Mouse (Mus musculus): ENCODE measurements around the gene Usp40. TPM values are rescaled to one million over a fixed set of nuclear protein-coding genes. Genes with fewer than 3 reads are reported as not detected.

The Usp40 gene
- polyA plus RNA-seq, 1 experiment from 2014 or later = 36.8 TPM

DNA sequence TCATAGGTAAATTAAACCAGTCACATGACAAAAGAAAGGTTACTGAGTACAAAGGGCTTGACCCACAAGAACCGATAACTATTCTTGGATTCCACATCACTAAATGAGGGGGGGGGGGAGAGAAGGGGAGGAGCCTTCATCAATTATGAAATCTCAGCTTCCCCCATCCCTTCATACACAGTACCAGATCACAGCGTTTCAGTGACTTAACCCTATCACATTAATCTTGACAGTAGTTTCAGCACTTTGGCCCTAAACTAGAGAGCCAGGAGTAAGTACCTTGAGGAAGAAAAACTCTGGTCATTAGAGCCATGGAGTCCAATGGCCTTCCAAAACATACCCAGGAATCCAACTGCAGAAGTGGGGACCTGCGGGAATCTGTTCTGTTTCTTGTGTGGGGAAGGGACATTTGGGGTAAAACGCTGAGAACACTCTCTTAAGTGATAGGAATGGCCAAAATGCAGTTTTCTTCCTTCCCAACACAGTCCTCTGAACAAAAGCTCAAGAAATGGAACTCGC lies 600 bp downstream of the Usp40 start:
- WGBS = 2% methylated on average over 5 of the region's 5 CpGs
- H3K4me2 ChIP-seq (replicated peaks) = peak overlapping the region; percentile 65
- no peaks in the 10 kb centered on the region for H3K27me3 ChIP-seq
- H3K9ac ChIP-seq (replicated peaks) = peak overlapping the region; percentile 84
- peak overlapping the region; percentile 93 for H3K27ac ChIP-seq (replicated peaks)
- peaks cover 16% of the 10 kb centered on the region; the same call in 1 of the 2 replicates for H3K36me3 ChIP-seq
- H3K9me3 ChIP-seq = no peaks in the 10 kb centered on the region
- H3K4me3 ChIP-seq = peak overlapping the region; percentile 78
- ATAC-seq (ENCODE audit: low FRiP score, low read depth) = peak; percentile 55
- H3K4me1 ChIP-seq = peaks cover 16% of the 10 kb centered on the region

DNA sequence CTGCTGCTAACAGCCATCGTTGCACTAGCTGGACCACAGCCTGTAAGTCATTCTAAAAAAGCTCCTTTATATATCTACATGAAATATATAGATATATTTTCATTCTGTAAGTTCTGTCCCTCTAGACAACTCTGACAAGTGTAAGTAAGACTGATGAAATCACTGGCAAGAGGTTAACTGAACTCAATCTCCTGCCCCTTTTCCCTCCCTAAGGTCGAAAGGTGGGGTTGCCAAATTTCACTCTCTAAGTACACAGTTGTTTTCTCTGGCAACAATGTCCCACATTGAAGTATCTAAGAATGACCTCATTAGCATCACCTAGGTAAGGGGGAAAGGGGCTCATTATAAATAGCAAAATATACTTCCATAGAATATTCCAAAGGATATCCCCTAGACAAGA lies 15.6 kb downstream of the Usp40 start:
- 88% methylated on average over 2 of the region's 2 CpGs for WGBS
- Histone ChIP-seq H3K4me2 (replicated peaks) (no peak overlapping the region), H3K36me3 (peaks cover 75% of the 10 kb centered on the region), H3K9ac (replicated peaks) (no peak overlapping the region), H3K4me3 (no peak overlapping the region), H3K9me3 (no peaks in the 10 kb centered on the region), H3K4me1 (no peaks in the 10 kb centered on the region), H3K27me3 (no peaks in the 10 kb centered on the region), H3K27ac (replicated peaks) (no peak overlapping the region)
- no peak for ATAC-seq (ENCODE audit: low FRiP score, low read depth)

DNA sequence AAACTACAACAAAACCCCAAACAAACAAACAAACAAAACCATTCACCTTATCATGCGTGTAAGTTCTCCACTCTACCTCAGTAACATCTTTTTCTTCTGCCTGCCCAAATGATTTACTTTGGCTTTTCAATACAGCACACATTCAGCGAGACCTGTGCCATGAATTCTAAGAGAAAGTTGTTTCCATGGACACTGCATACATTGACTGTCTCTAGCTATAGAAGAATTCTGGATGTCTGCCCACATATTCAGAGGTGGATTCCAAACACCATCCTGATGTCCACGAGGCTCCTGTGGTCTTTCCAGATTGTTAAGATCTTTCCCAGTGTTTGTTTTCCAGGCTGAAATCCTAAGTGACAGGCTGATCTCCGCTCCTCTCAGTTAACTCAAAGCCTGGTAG lies 26.1 kb downstream of the Usp40 start:
- ATAC-seq (ENCODE audit: low FRiP score, low read depth) = no peak
- Histone ChIP-seq H3K27me3 (no peaks in the 10 kb centered on the region), H3K4me1 (no peaks in the 10 kb centered on the region), H3K9me3 (no peaks in the 10 kb centered on the region), H3K27ac (replicated peaks) (no peak overlapping the region), H3K36me3 (peaks cover 70% of the 10 kb centered on the region), H3K4me2 (replicated peaks) (no peak overlapping the region), H3K4me3 (no peak overlapping the region), H3K9ac (replicated peaks) (no peak overlapping the region)
- 86% methylated on average over 4 of the region's 4 CpGs for WGBS

DNA sequence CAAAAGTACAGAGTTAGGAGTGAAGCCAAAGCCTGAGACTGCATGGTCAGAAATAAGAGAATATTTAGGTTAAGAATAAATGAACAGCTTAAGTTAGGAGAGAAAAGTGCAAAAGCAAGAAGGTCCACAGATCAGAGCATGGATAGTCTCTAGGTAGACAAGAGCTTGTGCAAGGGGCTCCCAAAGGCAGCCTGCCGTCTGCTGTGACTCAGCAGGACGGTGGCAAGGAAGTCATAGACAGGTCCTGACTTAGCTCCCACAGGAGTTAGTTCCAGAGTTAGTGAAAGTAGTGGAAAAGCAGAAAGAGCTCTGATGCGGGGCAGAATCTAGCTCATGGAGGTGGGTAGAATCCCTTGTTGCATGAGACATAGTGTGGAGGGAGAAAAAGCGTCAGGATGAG lies 38.0 kb downstream of the Usp40 start:
- WGBS = 95% methylated on average over 4 of the region's 4 CpGs
- peaks cover 18% of the 10 kb centered on the region for H3K27me3 ChIP-seq

DNA sequence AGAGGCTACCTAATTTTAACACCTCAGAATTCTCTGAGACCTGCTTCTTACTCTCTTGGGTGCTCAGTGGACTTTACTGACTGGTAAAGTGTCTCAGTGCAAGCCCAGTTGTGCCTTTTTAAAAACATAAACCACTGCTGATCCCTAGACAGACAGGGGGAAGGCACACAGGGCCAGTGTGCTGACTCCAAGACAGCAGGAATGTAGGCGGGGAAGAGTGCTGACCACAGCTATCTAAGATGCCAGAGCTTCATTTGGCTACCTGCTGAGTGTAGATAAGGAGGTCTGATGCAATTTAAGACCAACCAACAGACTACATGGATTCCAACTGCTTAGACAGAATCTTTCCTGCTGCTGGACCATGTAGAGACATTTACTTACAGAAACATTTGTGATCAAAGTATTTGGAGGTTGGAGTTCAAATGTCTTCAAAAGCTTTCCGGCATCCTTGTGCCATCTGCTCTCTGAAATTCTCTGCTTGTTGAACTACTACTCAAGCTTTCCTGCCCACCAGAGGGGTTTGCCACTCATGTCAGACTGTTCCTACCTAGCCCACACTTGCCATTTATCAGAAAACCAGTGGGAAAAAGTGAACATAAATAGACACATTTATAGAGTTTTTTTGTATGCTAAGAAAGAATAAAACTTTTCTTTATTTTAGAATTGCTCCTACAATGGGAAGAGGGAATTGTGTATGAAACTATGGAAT lies 46.7 kb downstream of the Usp40 start:
- H3K9me3 ChIP-seq = no peaks in the 10 kb centered on the region
- no peak overlapping the region for H3K4me2 ChIP-seq (replicated peaks)
- no peak overlapping the region for H3K9ac ChIP-seq (replicated peaks)
- ATAC-seq (ENCODE audit: low FRiP score, low read depth) = no peak
- WGBS = 77% methylated on average over 2 of the region's 2 CpGs
- H3K4me1 ChIP-seq = 0 out of 2 replicates have a peak, but pooled peaks cover 2% of the 10 kb centered on the region
- H3K36me3 ChIP-seq = peaks cover 63% of the 10 kb centered on the region
- no peaks in the 10 kb centered on the region for H3K27me3 ChIP-seq
- H3K27ac ChIP-seq (replicated peaks) = no peak overlapping the region
- H3K4me3 ChIP-seq = no peak overlapping the region

More for the DNA sequence above, 38.0 kb downstream of the Usp40 start:
- H3K4me2 ChIP-seq (replicated peaks) = no peak overlapping the region
- no peak for ATAC-seq (ENCODE audit: low FRiP score, low read depth)
- H3K36me3 ChIP-seq = peaks cover 57% of the 10 kb centered on the region
- peaks cover 6% of the 10 kb centered on the region; the same call in 1 of the 2 replicates for H3K4me1 ChIP-seq
- no peaks in the 10 kb centered on the region for H3K9me3 ChIP-seq
- H3K4me3 ChIP-seq = no peak overlapping the region
- H3K27ac ChIP-seq (replicated peaks) = no peak overlapping the region
- no peak overlapping the region for H3K9ac ChIP-seq (replicated peaks)

DNA sequence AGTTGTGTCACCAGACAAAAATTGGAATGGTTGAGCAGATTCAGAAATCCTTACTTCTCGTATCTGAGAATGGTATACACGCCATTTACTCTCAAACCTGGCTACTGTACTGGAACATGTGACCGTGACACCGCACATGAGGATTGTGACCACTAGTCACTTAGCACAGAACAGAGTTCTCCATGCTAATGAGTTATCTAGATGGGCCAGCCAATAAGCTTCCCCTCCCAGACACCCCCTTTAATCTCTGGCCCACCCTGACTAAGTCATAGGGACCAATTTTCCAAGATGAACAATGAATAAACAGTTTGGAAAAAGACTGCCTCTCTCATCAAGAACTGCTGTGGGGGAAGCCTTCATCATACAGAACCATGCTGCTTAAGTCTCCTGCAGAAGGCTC lies 47.6 kb downstream of the Usp40 start:
- Histone ChIP-seq H3K4me3 (no peak overlapping the region), H3K27ac (replicated peaks) (no peak overlapping the region), H3K36me3 (peaks cover 65% of the 10 kb centered on the region), H3K9ac (replicated peaks) (no peak overlapping the region), H3K27me3 (no peaks in the 10 kb centered on the region), H3K4me1 (0 out of 2 replicates have a peak, but pooled peaks cover 2% of the 10 kb centered on the region), H3K9me3 (no peaks in the 10 kb centered on the region), H3K4me2 (replicated peaks) (no peak overlapping the region)
- no peak for ATAC-seq (ENCODE audit: low FRiP score, low read depth)
- WGBS = 88% methylated on average over 4 of the region's 4 CpGs

DNA sequence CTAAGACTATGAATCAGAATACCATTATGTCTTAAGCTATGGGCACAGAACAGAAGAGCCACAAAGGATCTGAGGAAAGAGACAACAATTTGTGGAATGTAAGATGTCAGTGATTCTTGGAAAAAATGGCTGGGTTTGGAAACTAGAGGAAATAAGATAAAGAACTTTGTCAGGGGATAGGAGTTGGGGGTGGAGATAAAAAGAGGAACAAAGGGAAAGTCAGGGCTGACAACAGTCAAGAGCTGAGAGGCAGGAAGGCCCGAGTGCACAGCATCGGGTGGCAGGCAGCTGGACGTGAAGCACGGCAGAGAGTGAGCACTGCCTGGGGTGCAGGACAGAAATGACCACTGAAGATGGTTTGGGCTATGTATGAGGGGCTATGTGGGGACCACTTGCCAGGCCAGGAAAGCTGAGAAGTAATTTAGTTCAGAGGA lies 48.3 kb downstream of the Usp40 start:
- ATAC-seq (ENCODE audit: low FRiP score, low read depth) = no peak
- H3K36me3 ChIP-seq = peaks cover 68% of the 10 kb centered on the region
- H3K27me3 ChIP-seq = no peaks in the 10 kb centered on the region
- no peak overlapping the region for H3K4me2 ChIP-seq (replicated peaks)
- no peak overlapping the region for H3K4me3 ChIP-seq
- H3K9me3 ChIP-seq = no peaks in the 10 kb centered on the region
- no peak overlapping the region for H3K9ac ChIP-seq (replicated peaks)
- H3K27ac ChIP-seq (replicated peaks) = no peak overlapping the region
- 0 out of 2 replicates have a peak, but pooled peaks cover 2% of the 10 kb centered on the region for H3K4me1 ChIP-seq
- WGBS = 31% methylated on average over 4 of the region's 4 CpGs

DNA sequence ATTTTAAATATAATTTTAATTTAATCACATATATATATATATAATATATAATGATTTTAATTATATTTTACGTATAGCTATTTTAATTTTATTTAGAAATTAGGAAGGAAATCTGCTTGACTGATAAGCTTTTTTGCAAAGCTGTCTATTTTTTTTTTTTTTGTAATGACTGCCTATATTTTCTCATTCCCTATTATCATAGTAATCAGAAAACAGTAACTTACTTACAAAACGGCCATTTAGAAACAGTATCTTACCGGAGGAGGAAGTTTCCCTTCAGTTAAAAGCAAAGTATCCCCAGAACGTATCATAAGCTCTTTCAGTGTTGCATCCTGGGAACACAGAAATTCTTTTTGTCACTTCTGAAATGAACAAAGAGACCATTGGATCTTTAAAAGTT lies 48.8 kb downstream of the Usp40 start:
- ATAC-seq (ENCODE audit: low FRiP score, low read depth) = no peak
- H3K36me3 ChIP-seq = peaks cover 67% of the 10 kb centered on the region
- 78% methylated on average over 4 of the region's 4 CpGs for WGBS
- no peak overlapping the region for H3K9ac ChIP-seq (replicated peaks)
- no peak overlapping the region for H3K4me3 ChIP-seq
- no peaks in the 10 kb centered on the region for H3K27me3 ChIP-seq
- no peaks in the 10 kb centered on the region for H3K9me3 ChIP-seq
- H3K4me2 ChIP-seq (replicated peaks) = no peak overlapping the region
- H3K27ac ChIP-seq (replicated peaks) = no peak overlapping the region
- H3K4me1 ChIP-seq = 0 out of 2 replicates have a peak, but pooled peaks cover 2% of the 10 kb centered on the region

DNA sequence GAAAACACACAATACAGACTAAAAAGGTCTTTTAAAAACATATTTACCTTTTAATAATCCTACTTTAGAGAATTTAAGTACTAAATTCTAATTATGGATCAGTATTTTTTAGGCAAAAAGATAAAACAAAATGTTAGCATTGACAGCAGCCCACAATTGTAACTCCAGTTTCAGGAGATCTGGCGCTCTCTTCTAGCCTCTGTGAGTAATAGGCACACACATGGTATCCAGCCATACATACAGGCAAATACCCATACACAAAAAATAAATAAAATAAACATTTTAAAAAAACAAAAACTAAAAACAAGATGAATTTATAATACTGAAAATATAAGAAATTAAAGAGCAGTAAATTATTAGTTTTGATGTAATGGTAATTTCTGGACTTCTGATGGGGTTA lies 49.4 kb downstream of the Usp40 start:
- no peak overlapping the region for H3K4me3 ChIP-seq
- 98% methylated on average over 1 of the region's 1 CpGs for WGBS
- H3K36me3 ChIP-seq = peaks cover 67% of the 10 kb centered on the region
- H3K9ac ChIP-seq (replicated peaks) = no peak overlapping the region
- no peak for ATAC-seq (ENCODE audit: low FRiP score, low read depth)
- H3K4me1 ChIP-seq = 0 out of 2 replicates have a peak, but pooled peaks cover 2% of the 10 kb centered on the region
- H3K27me3 ChIP-seq = no peaks in the 10 kb centered on the region
- H3K27ac ChIP-seq (replicated peaks) = no peak overlapping the region
- H3K4me2 ChIP-seq (replicated peaks) = no peak overlapping the region
- H3K9me3 ChIP-seq = no peaks in the 10 kb centered on the region

DNA sequence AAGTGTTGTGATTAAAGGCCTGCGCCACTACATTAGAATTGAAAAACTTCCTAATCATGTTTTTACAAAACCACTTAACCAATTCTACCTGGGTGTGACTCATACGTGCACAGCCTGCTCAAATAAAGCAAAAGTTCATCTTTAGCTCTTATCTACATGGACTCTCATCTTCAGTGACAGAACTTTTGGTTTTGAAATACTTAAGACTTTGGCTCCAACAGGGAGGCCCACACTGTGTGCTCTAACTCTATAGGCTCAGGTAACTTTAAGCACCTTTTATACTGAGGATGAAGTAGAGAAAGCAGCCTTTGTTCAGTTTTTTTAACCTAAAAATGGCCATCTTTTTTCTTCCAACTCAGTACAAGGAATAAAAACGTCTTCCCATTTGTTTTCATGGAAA lies 55.3 kb downstream of the Usp40 start:
- Histone ChIP-seq H3K4me2 (replicated peaks) (no peak overlapping the region), H3K36me3 (peaks cover 86% of the 10 kb centered on the region), H3K9ac (replicated peaks) (no peak overlapping the region), H3K27ac (replicated peaks) (no peak overlapping the region), H3K27me3 (no peaks in the 10 kb centered on the region), H3K4me3 (no peak overlapping the region), H3K4me1 (no peaks in the 10 kb centered on the region), H3K9me3 (no peaks in the 10 kb centered on the region)
- 83% methylated on average over 3 of the region's 3 CpGs for WGBS
- no peak for ATAC-seq (ENCODE audit: low FRiP score, low read depth)

DNA sequence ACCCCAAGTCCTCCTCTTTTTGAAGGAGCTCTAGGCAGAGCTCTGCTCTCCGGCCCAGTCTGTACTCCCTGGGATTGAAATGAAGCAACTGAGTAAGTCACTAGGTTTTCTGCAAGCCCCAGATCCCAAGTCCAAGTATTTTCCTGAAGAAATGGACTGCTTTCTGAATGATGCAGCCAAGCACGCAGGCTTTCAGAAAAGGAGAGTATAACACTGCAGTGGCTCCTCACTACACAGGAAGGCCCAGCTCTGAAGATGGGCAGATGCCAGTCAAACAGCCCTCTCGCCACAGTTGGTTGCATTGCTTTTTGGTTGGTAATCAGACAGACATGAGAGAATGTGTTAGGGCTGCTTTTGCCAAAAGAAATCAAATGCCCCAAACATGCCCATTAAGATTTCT lies 56.7 kb downstream of the Usp40 start:
- Histone ChIP-seq H3K9me3 (no peaks in the 10 kb centered on the region), H3K9ac (replicated peaks) (no peak overlapping the region), H3K4me1 (no peaks in the 10 kb centered on the region), H3K27ac (replicated peaks) (no peak overlapping the region), H3K27me3 (no peaks in the 10 kb centered on the region), H3K4me3 (no peak overlapping the region), H3K36me3 (peaks cover 87% of the 10 kb centered on the region), H3K4me2 (replicated peaks) (no peak overlapping the region)
- 95% methylated on average over 3 of the region's 3 CpGs for WGBS
- no peak for ATAC-seq (ENCODE audit: low FRiP score, low read depth)

DNA sequence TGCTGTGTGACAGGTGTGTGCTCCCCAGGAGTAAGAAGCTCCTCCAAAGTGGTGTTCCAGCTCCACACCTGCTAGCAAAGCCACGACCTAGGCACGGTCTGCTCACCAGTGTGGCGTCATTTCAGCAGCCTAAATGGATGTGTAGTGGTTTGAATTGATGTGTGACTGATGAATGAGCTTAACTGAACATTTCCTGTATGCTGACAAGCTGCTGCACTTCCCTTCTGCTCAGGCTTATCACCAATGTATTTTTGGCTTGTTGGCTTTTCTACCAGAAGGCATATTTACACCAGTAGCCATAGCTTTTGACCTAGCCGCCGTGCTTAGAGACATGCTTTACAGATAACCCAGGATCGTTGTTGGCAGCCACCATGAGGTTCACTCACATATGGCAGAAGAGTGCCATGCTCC lies 60.7 kb downstream of the Usp40 start:
- Histone ChIP-seq H3K4me3 (no peak overlapping the region), H3K4me1 (no peaks in the 10 kb centered on the region), H3K36me3 (peaks cover 97% of the 10 kb centered on the region), H3K27ac (replicated peaks) (no peak overlapping the region), H3K9me3 (no peaks in the 10 kb centered on the region), H3K9ac (replicated peaks) (no peak overlapping the region), H3K4me2 (replicated peaks) (no peak overlapping the region), H3K27me3 (no peaks in the 10 kb centered on the region)
- WGBS = 97% methylated on average over 6 of the region's 6 CpGs
- no peak for ATAC-seq (ENCODE audit: low FRiP score, low read depth)

Data from midbrain, embryonic 12.5 days (tissue).